Mouse (Mus musculus) ES-Bruce4 (cell line): Measurements from ENCODE around the gene Plscr5. TPM values are rescaled to one million over a fixed set of nuclear protein-coding genes. Genes with fewer than 3 reads are reported as not detected.

ENCODE experiments used
- H3K27ac ChIP-seq: 2 replicates; pipeline ENCODE4 v1.5.1; 2012; ENCODE audit warnings: low read length, inconsistent platforms; ENCODE audit not compliant: insufficient read depth
- H3K27me3 ChIP-seq: 2 replicates; pipeline ENCODE4 v1.6.1; 2012; ENCODE audit warnings: mild to moderate bottlenecking, low read length, inconsistent platforms; ENCODE audit not compliant: control insufficient read depth, poor library complexity, insufficient read depth, severe bottlenecking
- H3K36me3 ChIP-seq: 2 replicates; pipeline ENCODE4 v1.6.1; 2012; ENCODE audit warnings: inconsistent platforms, mild to moderate bottlenecking, low read length, moderate library complexity; ENCODE audit not compliant: control insufficient read depth, poor library complexity, insufficient read depth, severe bottlenecking
- H3K4me1 ChIP-seq: one replicate; pipeline ENCODE4 v1.8.1; 2011; ENCODE audit warnings: low read length; ENCODE audit not compliant: control insufficient read depth, insufficient read depth
- H3K4me3 ChIP-seq: 2 replicates; pipeline ENCODE4 v1.5.1; 2011; ENCODE audit warnings: low read depth, mild to moderate bottlenecking, low read length
- H3K9ac ChIP-seq: 2 replicates; pipeline ENCODE4 v1.6.1; 2012; ENCODE audit warnings: low read depth, mild to moderate bottlenecking, inconsistent platforms; ENCODE audit not compliant: poor library complexity, severe bottlenecking
- H3K9me3 ChIP-seq: replicated peaks from 2 replicates; pipeline ENCODE4 v1.6.1; 2012; ENCODE audit warnings: mild to moderate bottlenecking, low read length, inconsistent platforms; ENCODE audit not compliant: control insufficient read depth, poor library complexity, insufficient read depth, severe bottlenecking
- CTCF ChIP-seq: IDR thresholded peaks from one replicate; pipeline ENCODE4 v1.8.1; 2011; ENCODE audit warnings: low read depth, low read length
- EP300 ChIP-seq: IDR thresholded peaks from 2 replicates; pipeline ENCODE4 v1.6.1; 2011; ENCODE audit warnings: low read depth, low read length; ENCODE audit not compliant: insufficient read depth
- POLR2A ChIP-seq: IDR thresholded peaks from one replicate; pipeline ENCODE4 v1.8.1; 2011; ENCODE audit warnings: low read length; ENCODE audit not compliant: insufficient read depth
- polyA plus RNA-seq: library from polyadenylated mRNA; stranded (reverse); fragments of >200 nt; gene quantifications from 2 replicates; pipeline ENCODE4 v1.2.4, GENCODE M21; 2011; ENCODE audit warnings: low read depth; ENCODE audit not compliant: missing spikeins, insufficient read depth, insufficient read length

The Plscr5 gene
- polyA plus RNA-seq, 1 experiment: not detected

- no peaks in the 10 kb centered on the region for H3K4me1 ChIP-seq
- no peaks in the 10 kb centered on the region for H3K9me3 ChIP-seq
- H3K36me3 ChIP-seq: no peaks in the 10 kb centered on the region
- TF ChIP-seq CTCF (no peak), POLR2A (no peak), EP300 (no peak)
- H3K27me3 ChIP-seq: no peaks in the 10 kb centered on the region
- no peak overlapping the region for H3K4me3 ChIP-seq
- no peak overlapping the region for H3K9ac ChIP-seq
- no peak overlapping the region for H3K27ac ChIP-seq
Observed at GRCm38 (mm10) chr9:92210386-92210967, 17.7 kb downstream of the Plscr5 start.

GRCm38 (mm10) chr9:92211048-92211447 lies 18.3 kb downstream of the Plscr5 start:
- no peaks in the 10 kb centered on the region for H3K4me1 ChIP-seq
- no peak overlapping the region for H3K4me3 ChIP-seq
- H3K27me3 ChIP-seq: no peaks in the 10 kb centered on the region
- TF ChIP-seq CTCF (no peak), EP300 (no peak), POLR2A (no peak)
- H3K9ac ChIP-seq: no peak overlapping the region
- no peak overlapping the region for H3K27ac ChIP-seq
- H3K9me3 ChIP-seq: no peaks in the 10 kb centered on the region
- no peaks in the 10 kb centered on the region for H3K36me3 ChIP-seq

- TF ChIP-seq EP300: no peak
- TF ChIP-seq CTCF: no peak
- no peak for TF ChIP-seq POLR2A
- no peak overlapping the region for H3K9ac ChIP-seq
- H3K27ac ChIP-seq: no peak overlapping the region
- H3K27me3 ChIP-seq: no peaks in the 10 kb centered on the region
- H3K4me3 ChIP-seq: no peak overlapping the region
- no peaks in the 10 kb centered on the region for H3K9me3 ChIP-seq
- no peaks in the 10 kb centered on the region for H3K36me3 ChIP-seq
- no peaks in the 10 kb centered on the region for H3K4me1 ChIP-seq
Observed at GRCm38 (mm10) chr9:92217484-92217883, 24.7 kb downstream of the Plscr5 start.

DNA sequence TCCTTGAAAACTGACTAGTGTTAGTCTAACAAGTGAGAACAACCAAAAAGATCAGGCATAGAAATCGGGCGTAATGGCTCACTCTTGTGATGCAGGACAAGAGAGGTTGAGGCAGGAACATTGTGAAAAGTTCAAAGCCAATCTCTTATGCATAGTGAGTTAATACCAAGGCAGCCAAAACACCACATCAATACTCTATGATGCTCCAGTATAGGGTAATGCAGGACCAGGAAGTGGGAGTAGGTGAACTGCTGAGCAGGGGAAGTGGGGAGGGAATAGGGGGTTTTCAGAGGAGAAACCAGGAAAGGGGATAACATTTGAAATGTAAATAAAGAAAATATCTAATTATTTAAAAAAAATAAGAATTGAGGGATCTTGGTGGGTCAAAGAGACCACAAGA lies 25.2 kb downstream of the Plscr5 start:
- no peak for TF ChIP-seq POLR2A
- no peak for TF ChIP-seq EP300
- no peak for TF ChIP-seq CTCF
- no peaks in the 10 kb centered on the region for H3K36me3 ChIP-seq
- no peaks in the 10 kb centered on the region for H3K4me1 ChIP-seq
- H3K27me3 ChIP-seq: no peaks in the 10 kb centered on the region
- no peaks in the 10 kb centered on the region for H3K9me3 ChIP-seq
- H3K27ac ChIP-seq: no peak overlapping the region
- no peak overlapping the region for H3K9ac ChIP-seq
- H3K4me3 ChIP-seq: no peak overlapping the region

DNA sequence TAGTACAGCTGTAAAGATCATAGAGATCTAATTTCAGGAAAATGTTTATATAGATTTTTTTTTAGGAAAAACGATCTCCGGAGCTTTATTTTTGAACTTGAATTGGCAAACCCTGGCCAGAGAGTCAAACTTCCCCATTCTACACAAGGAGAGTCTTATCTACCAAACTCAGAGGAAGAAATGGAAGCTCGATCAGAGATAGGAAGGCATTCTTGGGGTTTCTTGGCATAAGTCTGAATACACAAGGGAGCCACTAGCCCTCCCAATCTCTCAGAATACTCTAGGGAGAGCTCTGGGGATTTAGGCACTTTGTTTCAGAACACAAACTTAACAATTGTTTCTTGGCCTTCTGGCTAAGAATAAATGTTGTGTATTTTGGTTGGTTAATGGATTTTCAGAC lies 27.4 kb downstream of the Plscr5 start:
- no peak overlapping the region for H3K9ac ChIP-seq
- H3K4me3 ChIP-seq: no peak overlapping the region
- no peaks in the 10 kb centered on the region for H3K9me3 ChIP-seq
- TF ChIP-seq CTCF (no peak), EP300 (no peak), POLR2A (no peak)
- H3K27ac ChIP-seq: no peak overlapping the region
- H3K36me3 ChIP-seq: no peaks in the 10 kb centered on the region
- no peaks in the 10 kb centered on the region for H3K4me1 ChIP-seq
- no peaks in the 10 kb centered on the region for H3K27me3 ChIP-seq

DNA sequence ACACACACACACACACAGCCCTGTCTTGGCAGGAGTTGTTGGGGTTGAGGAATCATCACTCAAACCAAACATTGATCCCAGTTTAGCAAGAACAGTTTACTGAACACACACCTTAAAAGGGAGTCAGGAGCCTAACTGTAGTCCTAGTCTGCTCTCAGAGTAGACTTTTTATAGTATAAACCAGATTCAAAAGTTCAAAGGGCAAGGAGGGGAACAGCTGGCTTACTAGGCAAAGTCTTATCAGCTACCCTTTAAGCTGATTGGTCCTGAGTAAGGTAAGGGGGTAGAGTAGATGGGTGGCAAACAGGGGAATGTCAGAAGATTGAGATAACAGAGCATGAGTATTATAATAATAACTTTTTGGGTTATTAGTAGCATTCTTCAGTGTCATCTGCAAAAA lies 28.7 kb downstream of the Plscr5 start:
- H3K9ac ChIP-seq: no peak overlapping the region
- no peaks in the 10 kb centered on the region for H3K36me3 ChIP-seq
- no peak overlapping the region for H3K27ac ChIP-seq
- no peaks in the 10 kb centered on the region for H3K9me3 ChIP-seq
- H3K4me3 ChIP-seq: no peak overlapping the region
- no peaks in the 10 kb centered on the region for H3K4me1 ChIP-seq
- H3K27me3 ChIP-seq: no peaks in the 10 kb centered on the region
- no peak for TF ChIP-seq POLR2A
- no peak for TF ChIP-seq EP300
- no peak for TF ChIP-seq CTCF
